Mouse (Mus musculus): Measurements from ENCODE around the gene Gemin5. TPM values are rescaled to one million over a fixed set of nuclear protein-coding genes. Genes with fewer than 3 reads are reported as not detected.

The Gemin5 gene
- polyA plus RNA-seq (2012; rRNA removed; ENCODE audit: low replicate concordance) = 2.5 and 3.2 TPM in 2 replicates

GRCm38 (mm10) chr11:58168167-58168915 is at the start of gene Gemin5:
TSS of gene Gemin5 (minus strand) at chr11:58168539.

DNA sequence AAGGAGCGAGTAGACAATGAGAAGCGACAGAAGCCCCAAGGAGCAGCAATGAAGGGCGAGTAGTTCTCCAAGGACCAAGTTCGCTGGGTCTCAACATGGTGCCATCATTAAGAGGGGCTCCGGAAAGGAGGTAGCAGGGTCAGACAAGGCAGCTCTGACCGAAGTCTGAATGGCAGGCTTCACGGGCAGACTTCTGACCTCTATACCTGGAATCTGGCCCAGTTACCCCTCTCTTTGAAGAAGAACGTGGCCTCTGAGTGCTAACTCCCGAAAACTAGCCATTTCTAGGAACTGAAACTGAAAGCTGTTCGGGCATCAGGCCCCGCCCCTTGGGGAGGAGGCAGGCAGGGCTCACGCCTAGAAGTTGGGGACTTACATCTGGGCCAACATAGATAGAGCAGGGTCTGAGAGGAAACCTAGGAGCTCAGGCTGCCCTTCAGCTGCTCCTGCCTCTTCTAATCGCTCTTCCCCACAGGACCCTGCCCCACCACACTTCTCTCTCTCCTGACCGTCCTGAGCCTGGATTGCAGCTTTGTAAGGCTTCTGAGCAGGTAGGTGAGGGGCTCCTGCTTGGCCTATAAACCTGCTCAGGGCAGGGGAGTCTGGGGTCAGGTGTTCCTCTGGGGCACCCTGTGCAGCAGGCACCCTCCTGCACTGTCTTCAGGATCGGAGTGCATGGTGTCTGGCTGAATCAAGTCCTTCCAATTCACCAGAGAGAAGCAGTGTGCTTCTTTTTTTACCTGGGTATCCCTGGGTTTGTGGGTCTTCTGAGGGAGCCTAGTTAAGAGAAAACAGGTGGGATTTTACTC is 31.1 kb upstream of the Gemin5 start, which contains the start of the genes Igtp and Irgm2:
Igtp (plus strand) TSS at position 328 of the 809 bp plus-strand sequence.
Irgm2 (plus strand) TSS at position 390 of the 809 bp plus-strand sequence.

DNA sequence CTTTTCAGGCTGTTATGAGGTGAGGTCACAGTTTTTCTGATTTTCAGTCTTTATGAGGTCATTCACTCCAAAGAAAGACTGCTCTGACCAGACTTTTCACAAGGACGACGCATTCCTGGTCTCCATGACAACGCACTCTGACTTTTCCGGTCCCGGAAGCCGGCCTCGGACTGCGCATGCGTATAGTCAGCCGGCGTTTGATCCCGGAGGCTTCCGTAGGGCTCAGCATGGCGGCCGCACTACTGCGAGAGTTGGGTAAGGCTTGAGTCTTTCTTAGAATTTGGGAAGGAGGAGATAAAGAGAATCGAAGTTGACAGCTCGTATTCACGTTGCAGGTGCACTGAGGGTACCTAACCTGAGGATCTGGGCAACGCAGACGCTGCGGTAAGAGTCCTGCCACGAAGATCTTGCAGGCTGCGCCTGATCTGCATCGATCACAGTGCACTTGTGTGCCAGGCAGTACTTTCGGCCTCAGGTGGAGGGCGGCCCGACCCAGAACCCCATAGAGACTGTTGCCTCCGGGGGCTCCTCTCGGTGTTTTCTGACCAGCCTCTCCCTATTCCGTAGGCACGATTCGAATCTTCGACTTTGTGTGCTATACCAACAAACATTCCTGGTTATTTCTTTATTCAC is 3.2 kb upstream of the Gemin5 start, which contains the start of gene Mrpl22:
Mrpl22 (plus strand) TSS at position 203 of the 633 bp plus-strand sequence.

DNA sequence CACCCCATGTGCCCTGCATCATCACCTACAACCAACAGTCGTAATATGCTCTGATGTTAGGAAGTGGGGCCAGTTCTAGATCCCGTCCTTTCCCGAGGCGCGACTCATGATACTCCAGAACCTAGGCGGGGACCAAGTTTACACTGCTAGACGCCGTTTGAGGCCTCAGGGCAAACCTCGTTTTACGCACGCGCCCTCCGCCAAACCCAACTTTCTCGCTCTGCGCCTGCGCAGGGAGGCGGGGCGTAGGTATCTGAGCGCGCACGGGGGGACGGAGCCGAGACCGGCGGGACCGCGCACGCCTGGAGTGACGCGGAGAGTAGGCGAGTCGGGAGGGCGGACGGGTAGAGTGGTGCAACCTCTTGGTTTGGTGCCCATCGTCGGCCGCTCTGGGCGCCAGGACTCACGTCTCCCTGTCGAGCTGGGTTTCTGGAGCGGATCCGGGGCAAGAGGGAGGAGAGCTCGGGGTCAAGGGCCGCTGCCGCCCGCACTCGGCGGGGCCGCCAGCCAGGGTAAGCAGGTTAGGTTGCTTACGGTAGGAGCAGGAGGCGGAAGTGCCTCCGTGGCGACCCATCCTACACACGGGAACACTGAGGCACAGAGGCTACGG is 64.5 kb downstream of the Gemin5 start, which contains the start of gene Cnot8:
Cnot8 (plus strand) TSS at position 457 of the 610 bp plus-strand sequence.

DNA sequence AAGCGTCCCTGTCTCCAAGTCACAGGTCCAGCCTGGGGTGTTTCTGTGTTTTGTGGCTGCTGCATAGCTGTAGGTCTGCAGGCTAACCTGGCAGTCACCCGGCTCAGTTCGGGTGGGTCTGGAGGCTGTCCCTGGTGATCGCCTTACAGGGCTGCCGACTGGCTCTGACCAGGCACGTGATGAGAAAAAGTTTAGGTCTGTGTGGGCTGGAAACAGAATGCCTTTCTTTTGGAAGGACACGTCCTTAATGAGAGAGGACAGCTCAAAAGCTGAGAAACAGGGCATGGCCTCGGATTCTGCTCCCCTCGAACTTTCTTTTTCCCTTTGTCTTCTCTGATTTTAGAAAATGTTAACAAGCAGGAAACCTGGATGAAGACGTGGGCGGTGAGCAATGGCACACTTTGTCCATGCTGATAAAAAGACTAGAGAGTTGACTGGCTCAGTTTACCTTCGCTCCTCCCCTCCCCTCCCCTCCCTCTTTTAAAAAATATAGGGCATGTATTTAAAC is 75.3 kb downstream of the Gemin5 start, which contains the start of gene Gm12248:
Gm12248 (minus strand) TSS at position 114 of the 508 bp plus-strand sequence.

Other genes starting within 250 kb of the Gemin5 start
- 20.1 and 24.5 TPM in 2 replicates for gene Larp1, start 159.5 kb downstream of the Gemin5 start, polyA plus RNA-seq (2012; rRNA removed; ENCODE audit: low replicate concordance)
- 0.41 TPM in 1 of 2 replicates, not detected in the other for gene Gm12248, start 75.4 kb downstream of the Gemin5 start, polyA plus RNA-seq (2012; rRNA removed; ENCODE audit: low replicate concordance)
- gene Cnot8, start 64.4 kb downstream of the Gemin5 start, polyA plus RNA-seq (2012; rRNA removed; ENCODE audit: low replicate concordance) = 16.8 and 20.5 TPM in 2 replicates
- gene Mrpl22, start 3.1 kb upstream of the Gemin5 start, polyA plus RNA-seq (2012; rRNA removed; ENCODE audit: low replicate concordance) = 14.3 and 34.9 TPM in 2 replicates
- 7.0 and 18.1 TPM in 2 replicates for gene Igtp, start 31.0 kb upstream of the Gemin5 start, polyA plus RNA-seq (2012; rRNA removed; ENCODE audit: low replicate concordance)
- 4.8 and 9.8 TPM in 2 replicates for gene Irgm2, start 31.1 kb upstream of the Gemin5 start, polyA plus RNA-seq (2012; rRNA removed; ENCODE audit: low replicate concordance)
- 0.23 and 0.36 TPM in 2 replicates for gene 4930438A08Rik, start 106.3 kb upstream of the Gemin5 start, polyA plus RNA-seq (2012; rRNA removed; ENCODE audit: low replicate concordance)
- gene Zfp692, start 138.5 kb upstream of the Gemin5 start, polyA plus RNA-seq (2012; rRNA removed; ENCODE audit: low replicate concordance) = 16.8 and 30.1 TPM in 2 replicates
- 15.2 and 25.8 TPM in 2 replicates for gene Zfp672, start 161.8 kb upstream of the Gemin5 start, polyA plus RNA-seq (2012; rRNA removed; ENCODE audit: low replicate concordance)
- 24.8 and 27.7 TPM in 2 replicates for gene Sh3bp5l, start 162.2 kb upstream of the Gemin5 start, polyA plus RNA-seq (2012; rRNA removed; ENCODE audit: low replicate concordance)
- 2,190 and 2,729 TPM in 2 replicates for gene Lypd8, start 210.5 kb upstream of the Gemin5 start, polyA plus RNA-seq (2012; rRNA removed; ENCODE audit: low replicate concordance)